Mouse (Mus musculus) midbrain, embryonic 12.5 days (tissue): ENCODE data around the gene Rraga. TPM values are rescaled to one million over a fixed set of nuclear protein-coding genes. Genes with fewer than 3 reads are reported as not detected.

Experiments used
- ATAC-seq: fragments of 200-750 bp; cut with Nextera tagmentation; 2 replicates; pipeline ENCODE4 v1.8.0; 2017; ENCODE audit warnings: low read depth, moderate TSS enrichment, moderate library complexity; ENCODE audit not compliant: low FRiP score
- H3K27ac ChIP-seq: fragments of 300-500 bp; sonication (generic); replicated peaks from 2 replicates; pipeline ENCODE4 v1.5.1; 2016; ENCODE audit warnings: mild to moderate bottlenecking
- H3K27me3 ChIP-seq: fragments of 300-500 bp; sonication (generic); 2 replicates; pipeline ENCODE4 v1.6.1; 2016; ENCODE audit warnings: mild to moderate bottlenecking
- H3K36me3 ChIP-seq: fragments of 300-500 bp; sonication (generic); 2 replicates; pipeline ENCODE4 v1.6.1; 2016
- H3K4me1 ChIP-seq: fragments of 300-500 bp; sonication (generic); 2 replicates; pipeline ENCODE4 v1.6.1; 2016
- H3K4me2 ChIP-seq: fragments of 300-500 bp; sonication (generic); replicated peaks from 2 replicates; pipeline ENCODE4 v1.6.1; 2016; ENCODE audit warnings: mild to moderate bottlenecking, moderate library complexity
- H3K4me3 ChIP-seq: fragments of 300-500 bp; sonication (generic); 2 replicates; pipeline ENCODE4 v1.5.1; 2016; ENCODE audit warnings: mild to moderate bottlenecking
- H3K9ac ChIP-seq: fragments of 300-500 bp; sonication (generic); replicated peaks from 2 replicates; pipeline ENCODE4 v1.6.1; 2016; ENCODE audit warnings: mild to moderate bottlenecking, moderate library complexity
- H3K9me3 ChIP-seq: fragments of 300-500 bp; sonication (generic); 2 replicates; pipeline ENCODE4 v1.6.1; 2016; ENCODE audit warnings: mild to moderate bottlenecking
- WGBS: fragments of 180-500 bp; shearing (Covaris S2); methylation state at CpG from one replicate; pipeline ENCODE4 v1.1.7; 2016; 5-methylcytosine and 5-hydroxymethylcytosine counted together
- polyA plus RNA-seq: library from polyadenylated mRNA; unstranded; fragments of >200 nt; fragmentation: Nextera tagmentation; extraction: Ambion mirVana; gene quantifications from 2 replicates; pipeline ENCODE4 v1.2.1, GENCODE M21; 2016

Gene Rraga
- polyA plus RNA-seq: 76.0 and 85.0 TPM in 2 replicates

DNA sequence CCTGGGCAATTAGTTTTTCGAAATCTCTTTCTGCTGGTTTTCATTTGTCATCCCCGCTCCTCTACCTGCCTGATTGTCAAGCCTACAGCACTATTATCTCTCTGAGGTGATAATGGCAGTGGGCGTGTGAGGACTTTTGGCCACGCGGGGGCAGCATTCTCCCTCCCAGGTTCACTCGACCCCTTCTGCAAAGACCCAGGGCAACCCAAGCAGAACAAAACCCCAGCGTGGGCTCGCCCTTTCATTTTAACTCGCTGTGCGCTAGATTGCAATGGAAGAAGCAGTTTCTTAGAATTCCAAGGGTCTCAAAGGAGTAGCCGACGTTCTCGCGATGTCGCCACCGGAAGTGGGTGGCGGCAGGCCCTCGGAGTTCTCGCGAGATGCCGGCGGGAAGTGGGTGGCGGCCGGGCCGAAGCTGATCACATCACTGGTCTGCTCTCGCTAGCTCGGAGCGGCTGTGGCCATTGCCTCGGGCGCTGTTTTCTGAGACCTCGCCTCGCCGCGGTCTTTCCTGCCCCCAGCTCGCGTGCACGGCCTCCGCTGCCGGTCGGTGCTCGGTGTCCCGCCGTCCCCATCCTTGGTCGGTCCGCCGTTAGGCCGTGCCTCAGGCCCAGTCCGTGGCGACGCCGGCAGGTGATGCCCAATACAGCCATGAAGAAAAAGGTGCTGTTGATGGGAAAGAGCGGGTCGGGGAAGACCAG, at the start of gene Rraga:
Gene Rraga, plus strand, starts transcription at position 386 of the 701 bp plus-strand sequence.
- ATAC-seq: peak; percentile 96

GRCm38 (mm10) chr4:86527162-86528136, 48.0 kb upstream of the Rraga start:
- ATAC-seq: no peak
- Histone ChIP-seq H3K27me3 (no peaks in the 10 kb centered on the region), H3K27ac (no peak overlapping the region), H3K4me1 (no peaks in the 10 kb centered on the region), H3K4me2 (no peak overlapping the region), H3K9ac (no peak overlapping the region), H3K4me3 (no peak overlapping the region), H3K9me3 (no peaks in the 10 kb centered on the region), H3K36me3 (no peaks in the 10 kb centered on the region)
- WGBS: 78% methylated on average over 11 of the region's 11 CpGs

More for the DNA sequence above, at the start of gene Rraga:
- H3K9me3 ChIP-seq: no peaks in the 10 kb centered on the region
- H3K4me1 ChIP-seq: peaks cover 24% of the 10 kb centered on the region
- peak within 1 kb of the TSS; percentile 97 for H3K27ac ChIP-seq
- peaks cover 7% of the 10 kb centered on the region for H3K36me3 ChIP-seq
- H3K27me3 ChIP-seq: no peaks in the 10 kb centered on the region
- peak within 1 kb of the TSS; percentile 93 for H3K9ac ChIP-seq
- peak within 1 kb of the TSS; percentile 62 for H3K4me2 ChIP-seq
- peak within 1 kb of the TSS; percentile 87 for H3K4me3 ChIP-seq
- WGBS: under 1% methylated on average over 53 of the region's 53 CpGs

GRCm38 (mm10) chr4:86529161-86529560, 46.3 kb upstream of the Rraga start:
- Histone ChIP-seq H3K9me3 (no peaks in the 10 kb centered on the region), H3K9ac (no peak overlapping the region), H3K4me1 (no peaks in the 10 kb centered on the region), H3K36me3 (no peaks in the 10 kb centered on the region), H3K27me3 (no peaks in the 10 kb centered on the region), H3K4me2 (no peak overlapping the region), H3K27ac (no peak overlapping the region), H3K4me3 (no peak overlapping the region)
- no peak for ATAC-seq
- WGBS: 79% methylated on average over 6 of the region's 6 CpGs

GRCm38 (mm10) chr4:86533406-86534090, 41.9 kb upstream of the Rraga start:
- no peak for ATAC-seq
- no peak overlapping the region for H3K4me3 ChIP-seq
- no peaks in the 10 kb centered on the region for H3K9me3 ChIP-seq
- 87% methylated on average over 8 of the region's 8 CpGs for WGBS
- H3K27me3 ChIP-seq: no peaks in the 10 kb centered on the region
- no peak overlapping the region for H3K27ac ChIP-seq
- H3K4me1 ChIP-seq: no peaks in the 10 kb centered on the region
- no peak overlapping the region for H3K4me2 ChIP-seq
- no peak overlapping the region for H3K9ac ChIP-seq
- no peaks in the 10 kb centered on the region for H3K36me3 ChIP-seq

DNA sequence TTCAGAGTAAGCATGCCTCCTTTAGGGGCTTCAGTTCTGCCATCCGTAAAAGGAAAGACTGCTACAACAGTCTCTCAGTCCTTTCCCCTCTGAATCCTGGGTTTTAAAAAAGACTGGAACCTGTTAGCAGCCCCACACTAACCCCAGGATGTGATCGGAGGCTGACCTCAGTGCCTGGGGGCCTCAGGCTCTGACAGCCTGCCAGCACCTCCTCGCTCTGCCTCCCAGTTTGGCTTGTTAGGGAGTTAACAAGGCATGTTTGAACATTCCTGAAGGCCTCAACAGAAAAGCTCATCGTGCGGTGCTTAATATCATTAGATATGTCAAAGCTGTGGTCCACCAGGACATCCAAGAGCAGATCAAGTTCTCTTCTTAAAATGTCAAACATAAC, 41.4 kb upstream of the Rraga start:
- ATAC-seq: no peak
- H3K9me3 ChIP-seq: no peaks in the 10 kb centered on the region
- no peak overlapping the region for H3K4me3 ChIP-seq
- no peaks in the 10 kb centered on the region for H3K4me1 ChIP-seq
- H3K4me2 ChIP-seq: no peak overlapping the region
- H3K9ac ChIP-seq: no peak overlapping the region
- WGBS: 69% methylated on average over 5 of the region's 5 CpGs
- H3K27ac ChIP-seq: no peak overlapping the region
- no peaks in the 10 kb centered on the region for H3K27me3 ChIP-seq
- no peaks in the 10 kb centered on the region for H3K36me3 ChIP-seq

- H3K4me3 ChIP-seq: no peak overlapping the region
- no peaks in the 10 kb centered on the region for H3K36me3 ChIP-seq
- no peak overlapping the region for H3K27ac ChIP-seq
- 39% methylated on average over 4 of the region's 4 CpGs for WGBS
- H3K4me1 ChIP-seq: no peaks in the 10 kb centered on the region
- no peak overlapping the region for H3K4me2 ChIP-seq
- H3K9ac ChIP-seq: no peak overlapping the region
- ATAC-seq: no peak
- no peaks in the 10 kb centered on the region for H3K9me3 ChIP-seq
- no peaks in the 10 kb centered on the region for H3K27me3 ChIP-seq
These were observed 37.5 kb upstream of the Rraga start for GRCm38 (mm10) chr4:86537972-86538371.

DNA sequence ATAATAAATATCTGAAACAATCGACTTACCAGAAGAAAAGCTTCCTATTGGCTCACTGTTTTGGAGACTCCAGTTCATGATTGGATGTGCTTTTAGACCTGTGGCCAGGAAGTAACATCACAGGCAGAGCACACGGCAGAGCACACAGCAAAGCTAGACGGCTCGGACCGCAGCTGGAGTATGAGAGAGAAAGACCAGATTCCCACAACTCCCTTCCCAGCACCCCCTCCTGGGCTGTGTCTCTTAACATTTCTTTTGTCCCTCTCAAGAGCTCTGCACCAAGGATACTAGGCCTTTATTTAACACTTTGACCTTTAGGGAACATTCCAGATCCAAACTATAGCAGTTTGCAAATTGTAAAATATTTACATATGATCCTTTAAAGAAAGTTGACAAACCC, 36.5 kb upstream of the Rraga start:
- H3K4me1 ChIP-seq: peaks cover 3% of the 10 kb centered on the region; the same call in 1 of the 2 replicates
- H3K27me3 ChIP-seq: no peaks in the 10 kb centered on the region
- ATAC-seq: no peak
- no peaks in the 10 kb centered on the region for H3K9me3 ChIP-seq
- 92% methylated on average over 5 of the region's 5 CpGs for WGBS
- no peak overlapping the region for H3K27ac ChIP-seq
- H3K36me3 ChIP-seq: no peaks in the 10 kb centered on the region
- no peak overlapping the region for H3K4me3 ChIP-seq
- H3K4me2 ChIP-seq: no peak overlapping the region
- H3K9ac ChIP-seq: no peak overlapping the region

DNA sequence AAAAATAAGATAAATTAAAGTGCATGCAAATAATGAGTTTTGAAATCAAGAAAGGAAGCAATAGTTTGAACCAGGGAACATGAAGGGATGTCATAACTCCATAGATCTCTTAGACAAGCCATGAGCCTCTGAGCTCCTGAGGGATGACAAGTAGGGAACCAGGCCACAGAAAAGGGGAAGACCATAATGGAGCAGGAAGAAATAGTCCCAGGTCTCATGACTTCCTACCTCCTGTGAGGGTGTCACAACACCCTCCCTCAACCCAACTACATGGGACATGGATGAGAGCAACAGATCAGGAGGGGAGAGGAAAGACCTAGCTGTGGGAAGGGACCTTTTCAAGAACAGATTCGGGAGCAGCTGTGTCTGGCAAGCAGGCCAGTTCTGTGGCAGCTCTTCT, 33.9 kb upstream of the Rraga start:
- H3K4me3 ChIP-seq: no peak overlapping the region
- H3K27ac ChIP-seq: no peak overlapping the region
- 94% methylated on average over 1 of the region's 1 CpGs for WGBS
- ATAC-seq: no peak
- H3K4me2 ChIP-seq: no peak overlapping the region
- no peak overlapping the region for H3K9ac ChIP-seq
- no peaks in the 10 kb centered on the region for H3K36me3 ChIP-seq
- H3K9me3 ChIP-seq: no peaks in the 10 kb centered on the region
- H3K27me3 ChIP-seq: no peaks in the 10 kb centered on the region
- H3K4me1 ChIP-seq: peaks cover 3% of the 10 kb centered on the region; the same call in 1 of the 2 replicates

DNA sequence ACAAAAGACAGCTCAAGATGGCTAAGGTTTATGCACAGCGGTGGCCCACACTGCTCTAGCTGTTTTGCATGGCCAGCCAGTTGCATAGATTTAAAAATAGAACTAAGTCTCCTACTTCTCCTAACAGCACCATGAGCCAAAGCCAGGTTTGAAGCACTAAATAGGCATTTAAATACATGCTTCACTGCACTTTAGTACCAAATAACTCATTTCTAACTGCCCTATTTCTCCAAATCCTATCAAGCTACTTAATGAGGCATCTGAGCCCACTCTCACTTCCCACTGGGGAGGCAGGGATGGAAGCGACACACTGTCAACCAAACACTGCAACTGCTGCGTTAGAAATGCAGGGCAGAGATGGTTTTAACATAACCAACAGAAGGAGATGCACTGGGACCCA, 31.5 kb upstream of the Rraga start:
- Histone ChIP-seq H3K9ac (no peak overlapping the region), H3K27ac (no peak overlapping the region), H3K4me1 (peaks cover 3% of the 10 kb centered on the region; the same call in 1 of the 2 replicates), H3K36me3 (no peaks in the 10 kb centered on the region), H3K4me2 (no peak overlapping the region), H3K27me3 (no peaks in the 10 kb centered on the region), H3K4me3 (no peak overlapping the region), H3K9me3 (no peaks in the 10 kb centered on the region)
- 0 out of 2 replicates have a peak, but pooled peaks have one; percentile 16 for ATAC-seq
- WGBS: 68% methylated on average over 3 of the region's 3 CpGs

GRCm38 (mm10) chr4:86545615-86546014, 29.9 kb upstream of the Rraga start:
- 54% methylated on average over 5 of the region's 5 CpGs for WGBS

DNA sequence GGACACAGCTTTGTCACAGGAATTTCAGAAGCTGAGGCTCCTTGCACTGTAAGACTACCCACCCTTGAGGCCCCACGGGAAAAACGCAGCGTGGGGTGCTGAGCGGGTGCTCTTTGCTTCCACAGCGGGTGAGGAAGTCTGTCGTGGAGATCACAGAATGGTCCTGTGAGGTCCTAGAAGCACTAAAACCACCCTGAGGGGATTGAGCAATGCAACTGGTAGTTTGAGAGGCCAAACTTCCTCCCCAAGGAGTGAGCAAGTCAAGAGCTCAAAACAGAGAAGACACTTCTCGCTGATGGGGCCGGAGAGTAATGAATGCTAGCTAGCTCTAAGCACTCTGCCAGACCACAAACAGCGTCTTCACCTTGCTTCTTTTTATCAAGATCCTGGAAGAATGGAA, 27.1 kb upstream of the Rraga start:
- Histone ChIP-seq H3K27me3 (no peaks in the 10 kb centered on the region), H3K4me1 (peaks cover 3% of the 10 kb centered on the region; the same call in 1 of the 2 replicates), H3K36me3 (no peaks in the 10 kb centered on the region), H3K27ac (no peak overlapping the region), H3K9me3 (no peaks in the 10 kb centered on the region), H3K9ac (no peak overlapping the region), H3K4me2 (no peak overlapping the region), H3K4me3 (no peak overlapping the region)
- WGBS: 89% methylated on average over 9 of the region's 9 CpGs
- no peak for ATAC-seq

More at GRCm38 (mm10) chr4:86545615-86546014, 29.9 kb upstream of the Rraga start:
- H3K4me1 ChIP-seq: peaks cover 3% of the 10 kb centered on the region; the same call in 1 of the 2 replicates
- H3K36me3 ChIP-seq: no peaks in the 10 kb centered on the region
- H3K4me2 ChIP-seq: no peak overlapping the region
- no peak overlapping the region for H3K9ac ChIP-seq
- no peak overlapping the region for H3K27ac ChIP-seq
- H3K4me3 ChIP-seq: no peak overlapping the region
- ATAC-seq: no peak
- no peaks in the 10 kb centered on the region for H3K27me3 ChIP-seq
- no peaks in the 10 kb centered on the region for H3K9me3 ChIP-seq
